Mouse (Mus musculus) midbrain, embryonic 14.5 days (tissue): ENCODE results near the gene Sptlc3. TPM values are rescaled to one million over a fixed set of nuclear protein-coding genes. Genes with fewer than 3 reads are reported as not detected.

ENCODE experiments used
- ATAC-seq: fragments of 200-750 bp; cut with Nextera tagmentation; 2 replicates; pipeline ENCODE4 v1.8.0; 2017; ENCODE audit warnings: moderate number of reproducible peaks, moderate library complexity; ENCODE audit not compliant: low FRiP score, low TSS enrichment
- DNase-seq: peaks from one replicate; pipeline ENCODE4 v3.0.0-alpha.2; 2015
- H3K27ac ChIP-seq: fragments of 300-500 bp; sonication (generic); replicated peaks from 2 replicates; pipeline ENCODE4 v1.5.1; 2014; ENCODE audit warnings: mild to moderate bottlenecking, low read depth, low read length, moderate library complexity
- H3K27me3 ChIP-seq: fragments of 300-500 bp; sonication (generic); 2 replicates; pipeline ENCODE4 v1.6.1; 2014; ENCODE audit warnings: low read length, control low read depth, mixed read lengths; ENCODE audit not compliant: control insufficient read depth, insufficient read depth
- H3K36me3 ChIP-seq: fragments of 300-500 bp; sonication (generic); 2 replicates; pipeline ENCODE4 v1.6.1; 2014; ENCODE audit warnings: low read length, control low read depth; ENCODE audit not compliant: control insufficient read depth, insufficient read depth
- H3K4me1 ChIP-seq: fragments of 300-500 bp; sonication (generic); 2 replicates; pipeline ENCODE4 v1.6.1; 2014; ENCODE audit warnings: mild to moderate bottlenecking, antibody characterized with exemption, low read length, control low read depth; ENCODE audit not compliant: control insufficient read depth, insufficient read depth
- H3K4me2 ChIP-seq: fragments of 300-500 bp; sonication (generic); 2 replicates; pipeline ENCODE4 v1.6.1; 2014; ENCODE audit warnings: mild to moderate bottlenecking, low read length, moderate library complexity
- H3K4me3 ChIP-seq: fragments of 300-500 bp; sonication (generic); replicated peaks from 2 replicates; pipeline ENCODE4 v1.5.1; 2014; ENCODE audit warnings: low read depth, low read length
- H3K9ac ChIP-seq: fragments of 300-500 bp; sonication (generic); replicated peaks from 2 replicates; pipeline ENCODE4 v1.6.1; 2014; ENCODE audit warnings: mild to moderate bottlenecking, low read length, moderate library complexity
- H3K9me3 ChIP-seq: fragments of 300-500 bp; sonication (generic); 2 replicates; pipeline ENCODE4 v1.6.1; 2016; ENCODE audit warnings: low read length, control low read depth, mixed read lengths; ENCODE audit not compliant: control insufficient read depth
- WGBS: fragments of 180-500 bp; shearing (Covaris S2); extraction: QIAGEN DNeasy Blood & Tissue Kit; methylation state at CpG from one replicate; pipeline ENCODE4 v1.1.7; 2014; 5-methylcytosine and 5-hydroxymethylcytosine counted together
- polyA plus RNA-seq: library from polyadenylated mRNA; unstranded; fragments of >200 nt; fragmentation: Nextera tagmentation; extraction: Ambion mirVana; gene quantifications from 2 replicates; pipeline ENCODE4 v1.2.1, GENCODE M21; 2014

Gene Sptlc3
- polyA plus RNA-seq, 1 experiment from 2014 or later = not detected

DNA sequence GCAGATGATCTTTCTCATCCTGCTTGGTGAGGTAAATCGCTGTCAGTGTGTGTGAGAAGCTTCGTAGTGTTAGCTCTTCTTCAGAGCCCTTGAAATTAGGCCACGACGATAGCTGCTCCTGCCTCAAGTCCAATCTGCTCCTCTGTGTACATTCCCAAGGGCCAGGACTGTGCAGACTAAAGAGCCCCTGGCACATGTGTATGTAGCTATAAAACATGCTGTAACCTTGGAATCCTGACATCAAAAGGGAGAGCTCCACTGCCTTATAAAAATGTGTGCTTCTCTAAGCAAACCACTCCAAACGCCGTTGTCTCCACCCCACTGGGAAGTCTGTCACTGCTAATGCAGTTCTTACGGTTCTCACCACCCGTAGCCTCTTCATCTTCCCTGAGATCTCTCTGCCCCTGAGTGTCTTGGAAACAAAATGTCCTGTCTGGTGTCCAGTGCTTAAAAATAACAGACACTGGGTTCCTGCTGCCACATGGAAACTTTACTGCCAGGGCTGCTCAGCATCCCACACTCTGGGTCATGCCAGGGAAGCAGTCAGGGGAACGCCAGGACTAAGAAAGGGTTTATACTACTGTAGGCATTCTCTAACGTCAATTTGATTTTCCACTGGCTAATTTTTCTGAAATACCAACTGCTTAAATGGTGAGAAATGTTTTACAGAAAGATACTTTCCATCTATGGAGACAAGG lies 118.8 kb downstream of the Sptlc3 start:
- Histone ChIP-seq H3K4me3 (no peak overlapping the region), H3K4me2 (no peak overlapping the region), H3K4me1 (peaks cover 18% of the 10 kb centered on the region), H3K9ac (no peak overlapping the region), H3K27ac (no peak overlapping the region), H3K36me3 (no peaks in the 10 kb centered on the region), H3K9me3 (no peaks in the 10 kb centered on the region), H3K27me3 (no peaks in the 10 kb centered on the region)
- DNase-seq = no peak
- WGBS = 68% methylated on average over 10 of the region's 10 CpGs
- ATAC-seq = no peak

DNA sequence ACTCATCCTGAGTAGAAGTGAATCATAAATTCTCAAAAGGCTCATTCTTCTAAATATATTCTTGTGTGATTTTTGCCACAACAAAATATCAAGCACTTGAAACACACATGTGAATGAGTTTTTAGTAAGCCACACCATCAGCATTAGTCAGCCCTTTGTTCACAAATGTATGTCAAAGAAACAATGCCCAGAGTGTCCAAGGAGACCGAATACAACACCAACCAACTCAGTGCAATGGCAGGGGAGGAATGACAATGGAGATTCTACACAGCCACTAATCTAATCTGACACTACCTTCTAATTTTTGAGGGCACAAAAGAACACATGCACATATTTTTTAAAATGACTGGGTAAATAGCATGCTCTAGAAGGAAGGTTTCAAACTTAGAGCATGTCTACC lies 132.8 kb downstream of the Sptlc3 start:
- H3K27ac ChIP-seq = no peak overlapping the region
- H3K4me1 ChIP-seq = no peaks in the 10 kb centered on the region
- no peaks in the 10 kb centered on the region for H3K9me3 ChIP-seq
- DNase-seq = no peak
- 44% methylated on average over 1 of the region's 1 CpGs for WGBS
- H3K4me3 ChIP-seq = no peak overlapping the region
- ATAC-seq = no peak
- H3K36me3 ChIP-seq = no peaks in the 10 kb centered on the region
- no peak overlapping the region for H3K9ac ChIP-seq
- no peak overlapping the region for H3K4me2 ChIP-seq
- H3K27me3 ChIP-seq = no peaks in the 10 kb centered on the region

DNA sequence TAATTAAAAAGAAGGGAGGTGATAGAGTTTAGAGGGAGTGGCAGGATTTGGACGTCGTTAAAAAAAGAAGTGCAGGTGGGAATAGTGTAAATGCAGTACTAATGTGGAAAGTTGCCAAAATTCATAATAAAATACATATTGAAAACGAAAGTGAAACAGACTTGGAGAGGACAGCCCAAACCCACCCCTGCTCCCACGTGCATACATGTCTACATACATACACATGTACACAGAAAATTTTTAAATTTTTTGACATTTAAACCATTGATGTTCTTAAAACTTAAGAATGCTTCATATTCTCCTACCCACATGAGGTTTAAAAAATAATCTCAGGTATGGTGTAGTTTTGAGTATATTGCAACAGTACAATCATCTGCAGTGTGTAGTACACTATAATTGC lies 135.0 kb downstream of the Sptlc3 start:
- no peak overlapping the region for H3K4me2 ChIP-seq
- H3K36me3 ChIP-seq = no peaks in the 10 kb centered on the region
- no peak overlapping the region for H3K4me3 ChIP-seq
- no peaks in the 10 kb centered on the region for H3K4me1 ChIP-seq
- WGBS = 86% methylated on average over 4 of the region's 4 CpGs
- H3K9me3 ChIP-seq = no peaks in the 10 kb centered on the region
- no peak overlapping the region for H3K27ac ChIP-seq
- DNase-seq (no peak), ATAC-seq (no peak)
- no peaks in the 10 kb centered on the region for H3K27me3 ChIP-seq
- no peak overlapping the region for H3K9ac ChIP-seq

DNA sequence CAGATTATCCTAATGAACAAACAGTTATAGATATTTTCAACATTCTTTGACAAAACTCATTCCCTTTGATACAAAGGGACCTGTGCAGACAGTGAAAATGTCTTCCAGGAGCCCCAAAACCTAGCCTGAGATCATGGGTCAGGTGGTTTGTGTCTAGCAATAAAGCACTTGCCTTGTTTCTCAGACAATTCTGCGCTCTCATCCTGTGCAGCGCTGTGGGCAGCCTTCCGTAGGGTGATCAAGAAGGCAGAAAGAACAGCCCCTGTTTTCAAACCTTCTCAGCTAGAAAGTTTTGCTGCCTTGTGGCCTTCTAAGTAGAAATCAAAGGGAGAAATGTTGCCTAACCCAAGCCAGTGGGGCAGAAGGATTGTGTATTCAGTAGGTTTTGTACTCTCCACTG lies 135.9 kb downstream of the Sptlc3 start:
- Histone ChIP-seq H3K4me1 (no peaks in the 10 kb centered on the region), H3K4me3 (no peak overlapping the region), H3K4me2 (no peak overlapping the region), H3K27me3 (no peaks in the 10 kb centered on the region), H3K9me3 (no peaks in the 10 kb centered on the region), H3K27ac (no peak overlapping the region), H3K36me3 (no peaks in the 10 kb centered on the region), H3K9ac (no peak overlapping the region)
- ATAC-seq (no peak), DNase-seq (no peak)
- 60% methylated on average over 3 of the region's 3 CpGs for WGBS

DNA sequence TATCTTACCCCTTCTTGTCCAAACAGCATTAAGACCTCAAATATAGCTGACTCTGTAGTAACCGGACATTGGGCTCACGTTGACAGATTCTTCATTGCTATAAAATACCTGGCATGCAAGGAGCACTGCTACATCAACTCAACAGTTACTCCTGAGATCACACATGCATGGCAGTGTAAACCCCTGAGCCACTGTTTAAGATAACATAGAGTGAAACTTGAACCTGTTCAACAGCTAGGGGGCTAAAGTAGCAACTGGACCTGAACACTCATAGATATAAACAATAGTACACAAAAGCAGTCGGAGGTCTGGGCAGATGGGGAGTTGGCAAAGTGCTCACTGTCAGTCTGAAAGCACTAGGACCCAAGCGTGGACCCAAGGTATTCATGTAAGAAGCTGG lies 140.8 kb downstream of the Sptlc3 start:
- H3K9me3 ChIP-seq = no peaks in the 10 kb centered on the region
- ATAC-seq = no peak
- H3K27ac ChIP-seq = no peak overlapping the region
- H3K4me2 ChIP-seq = no peak overlapping the region
- no peak overlapping the region for H3K9ac ChIP-seq
- 86% methylated on average over 4 of the region's 4 CpGs for WGBS
- H3K36me3 ChIP-seq = no peaks in the 10 kb centered on the region
- no peaks in the 10 kb centered on the region for H3K27me3 ChIP-seq
- no peak overlapping the region for H3K4me3 ChIP-seq
- no peak for DNase-seq
- no peaks in the 10 kb centered on the region for H3K4me1 ChIP-seq

DNA sequence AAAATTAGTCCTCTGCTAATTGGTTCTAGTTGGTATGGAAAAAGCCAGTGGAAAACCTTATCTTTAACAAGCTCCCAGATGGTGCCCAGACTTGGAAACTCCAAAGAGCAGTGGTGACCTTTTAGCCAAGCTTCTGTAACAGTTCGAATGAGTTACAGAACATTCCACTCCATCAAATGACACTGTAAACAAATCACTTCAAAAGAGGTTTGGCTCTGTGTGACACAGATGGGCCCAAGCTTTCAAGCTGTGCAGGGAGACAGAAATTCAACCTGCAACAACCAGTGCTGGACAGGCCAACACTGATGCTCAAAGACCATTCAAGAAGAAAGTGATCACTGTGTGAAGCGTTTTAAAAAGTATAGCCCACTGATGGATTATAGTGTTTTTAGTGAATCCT lies 144.1 kb downstream of the Sptlc3 start:
- no peak overlapping the region for H3K4me3 ChIP-seq
- H3K4me2 ChIP-seq = no peak overlapping the region
- no peaks in the 10 kb centered on the region for H3K36me3 ChIP-seq
- DNase-seq (no peak), ATAC-seq (no peak)
- WGBS = 78% methylated on average over 2 of the region's 2 CpGs
- H3K27me3 ChIP-seq = no peaks in the 10 kb centered on the region
- H3K4me1 ChIP-seq = no peaks in the 10 kb centered on the region
- H3K9me3 ChIP-seq = no peaks in the 10 kb centered on the region
- no peak overlapping the region for H3K9ac ChIP-seq
- no peak overlapping the region for H3K27ac ChIP-seq

DNA sequence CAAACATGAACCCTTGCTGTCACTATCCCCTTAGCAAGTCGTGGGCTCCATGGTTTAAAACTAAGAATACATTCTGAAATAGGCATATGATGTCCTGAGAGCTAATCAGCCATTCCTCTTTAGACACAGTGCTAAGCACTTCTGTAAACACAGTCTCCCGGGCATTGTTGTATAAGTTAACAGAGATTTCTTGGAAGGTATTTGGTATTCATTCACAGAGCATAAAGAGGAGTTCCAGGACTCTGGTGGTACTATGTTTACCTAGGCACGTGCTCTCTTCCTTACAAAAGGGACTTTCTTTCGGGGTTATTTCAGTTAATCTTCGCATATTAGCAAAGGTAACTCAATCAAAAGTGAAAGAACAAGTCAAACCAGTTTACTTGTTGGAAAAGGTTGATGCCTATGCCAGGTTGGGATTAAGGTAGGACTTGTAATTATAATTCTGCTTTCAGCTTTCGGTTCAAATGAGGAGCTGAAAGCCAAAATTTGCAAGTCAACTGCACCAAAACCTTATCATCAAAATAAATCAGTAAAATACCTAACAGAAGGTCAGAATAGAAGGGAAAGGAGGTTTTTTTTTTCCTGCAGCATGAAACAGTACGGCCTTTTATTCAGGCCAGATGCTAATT lies 148.2 kb downstream of the Sptlc3 start:
- Histone ChIP-seq H3K4me3 (no peak overlapping the region), H3K36me3 (no peaks in the 10 kb centered on the region), H3K27me3 (no peaks in the 10 kb centered on the region), H3K4me2 (no peak overlapping the region), H3K9ac (no peak overlapping the region), H3K4me1 (no peaks in the 10 kb centered on the region), H3K27ac (no peak overlapping the region), H3K9me3 (no peaks in the 10 kb centered on the region)
- WGBS = 35% methylated on average over 7 of the region's 7 CpGs
- ATAC-seq = no peak; the same call in 1 of the 2 replicates
- DNase-seq = peak; percentile 9

DNA sequence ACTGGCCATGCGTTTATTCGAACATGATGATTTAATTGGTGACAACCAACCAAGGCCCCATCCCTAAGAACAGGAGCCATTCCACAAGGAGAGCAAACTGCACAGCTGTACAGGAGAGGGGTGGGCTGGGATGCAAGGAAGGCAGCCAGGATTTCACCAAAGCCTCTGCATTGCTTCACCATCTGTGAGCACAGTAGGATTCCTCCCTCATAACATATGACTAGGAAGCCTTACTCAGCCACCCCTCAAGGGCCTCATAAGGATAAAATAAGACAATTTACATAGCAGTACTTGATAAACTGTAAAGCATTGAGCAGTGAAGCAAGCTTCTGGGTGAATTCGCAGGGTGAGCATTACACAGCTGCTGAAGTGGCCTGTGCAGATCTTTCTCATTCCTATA lies 155.8 kb downstream of the Sptlc3 start:
- Histone ChIP-seq H3K27me3 (no peaks in the 10 kb centered on the region), H3K9ac (no peak overlapping the region), H3K4me1 (no peaks in the 10 kb centered on the region), H3K4me3 (no peak overlapping the region), H3K4me2 (no peak overlapping the region), H3K9me3 (no peaks in the 10 kb centered on the region), H3K27ac (no peak overlapping the region), H3K36me3 (no peaks in the 10 kb centered on the region)
- no peak for DNase-seq
- peak; percentile 34; the same call in 1 of the 2 replicates for ATAC-seq
- WGBS = 87% methylated on average over 3 of the region's 3 CpGs

DNA sequence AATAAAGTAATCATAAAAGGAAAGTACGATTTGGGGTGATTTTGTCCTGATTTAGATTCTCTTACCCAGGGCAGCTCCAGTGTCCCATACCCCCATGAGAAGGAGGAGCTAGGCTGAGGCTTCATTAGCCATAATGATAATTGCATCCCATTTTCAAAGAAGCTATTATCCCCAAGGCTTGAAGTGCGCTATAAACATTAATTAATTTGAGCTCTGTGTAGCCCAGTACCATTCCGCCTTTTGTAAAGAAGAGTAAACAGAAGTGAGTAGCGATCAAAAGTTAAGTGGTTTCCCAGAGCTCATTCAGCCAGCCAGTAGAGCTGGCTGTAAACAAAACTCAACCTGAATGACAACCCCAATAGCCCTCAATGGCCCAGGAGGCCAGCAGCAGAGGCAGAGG lies 163.0 kb downstream of the Sptlc3 start:
- DNase-seq (no peak), ATAC-seq (no peak)
- H3K36me3 ChIP-seq = no peaks in the 10 kb centered on the region
- no peak overlapping the region for H3K9ac ChIP-seq
- no peaks in the 10 kb centered on the region for H3K4me1 ChIP-seq
- no peaks in the 10 kb centered on the region for H3K27me3 ChIP-seq
- 76% methylated on average over 4 of the region's 4 CpGs for WGBS
- H3K9me3 ChIP-seq = no peaks in the 10 kb centered on the region
- no peak overlapping the region for H3K27ac ChIP-seq
- H3K4me2 ChIP-seq = no peak overlapping the region
- H3K4me3 ChIP-seq = no peak overlapping the region
